Mouse (Mus musculus): ENCODE measurements at regions not wholly inside any gene's neighbourhood (a gene's known extent, or its start where the extent isn't known, plus 50 kb on each side); places are given as distances from the start of the nearest gene placed in this dataset.

DNA sequence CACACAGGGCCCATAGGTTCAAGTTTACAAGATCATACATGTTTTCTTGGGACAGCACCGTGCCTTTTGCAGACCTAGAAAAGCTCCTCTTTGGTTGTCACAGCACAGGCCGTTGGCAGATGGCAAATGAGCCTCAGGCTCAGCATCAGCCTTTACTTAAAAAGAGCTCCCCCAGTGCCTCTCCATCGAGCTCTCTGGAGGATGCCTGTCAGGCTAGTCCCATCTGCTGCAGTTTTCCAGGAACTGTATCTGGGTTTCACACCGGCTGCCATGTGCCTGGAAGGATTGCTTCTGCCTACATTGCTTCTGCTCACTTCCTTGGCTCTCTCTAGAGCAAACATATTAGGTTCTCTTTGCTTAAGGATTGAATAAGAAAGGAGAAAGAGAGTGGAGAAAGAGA lies 695.1 kb upstream of the Kirrel3 start:
- DNase-seq (ENCODE audit: low spot score) = no peak

DNA sequence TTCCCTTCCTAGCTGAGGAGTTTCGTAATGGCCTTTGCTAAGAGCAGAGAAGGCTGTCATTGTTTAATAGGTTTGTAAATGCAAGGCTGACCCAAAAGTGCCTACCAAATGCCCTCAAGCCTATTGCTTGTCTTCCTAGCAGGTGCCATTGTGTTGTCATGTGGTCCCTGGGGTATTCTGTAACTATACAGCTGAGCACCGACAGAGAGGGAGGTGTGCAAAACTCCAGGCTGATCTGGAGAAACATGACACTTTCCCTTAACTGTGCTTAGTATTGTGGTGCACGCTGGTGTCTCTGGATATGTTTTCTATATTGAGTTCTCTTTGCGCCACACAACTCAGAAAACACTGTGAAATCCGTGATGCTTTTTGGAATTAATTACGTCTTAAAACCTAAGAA lies 685.4 kb upstream of the Kirrel3 start:
- DNase-seq (ENCODE audit: low spot score) = no peak

DNA sequence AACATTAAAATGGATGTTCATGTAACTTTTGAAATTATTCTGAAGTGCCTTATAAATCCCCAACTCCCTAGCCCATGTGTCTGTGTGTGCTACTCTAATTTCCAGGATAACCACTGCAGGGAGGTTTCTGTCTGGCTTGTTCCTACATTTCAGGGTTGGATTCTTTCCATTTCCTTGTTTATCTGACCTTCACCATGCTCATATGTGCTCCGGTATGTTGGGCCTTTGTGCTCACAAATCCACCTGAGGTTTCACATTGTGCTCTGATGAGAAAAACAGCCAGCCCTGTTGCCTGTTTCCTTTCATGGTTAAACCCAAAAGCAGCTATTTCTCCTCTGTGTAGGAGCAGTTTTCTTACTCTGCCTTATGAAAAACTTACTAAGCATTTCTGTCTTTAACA lies 684.9 kb upstream of the Kirrel3 start:
- no peak for DNase-seq (ENCODE audit: low spot score)

DNA sequence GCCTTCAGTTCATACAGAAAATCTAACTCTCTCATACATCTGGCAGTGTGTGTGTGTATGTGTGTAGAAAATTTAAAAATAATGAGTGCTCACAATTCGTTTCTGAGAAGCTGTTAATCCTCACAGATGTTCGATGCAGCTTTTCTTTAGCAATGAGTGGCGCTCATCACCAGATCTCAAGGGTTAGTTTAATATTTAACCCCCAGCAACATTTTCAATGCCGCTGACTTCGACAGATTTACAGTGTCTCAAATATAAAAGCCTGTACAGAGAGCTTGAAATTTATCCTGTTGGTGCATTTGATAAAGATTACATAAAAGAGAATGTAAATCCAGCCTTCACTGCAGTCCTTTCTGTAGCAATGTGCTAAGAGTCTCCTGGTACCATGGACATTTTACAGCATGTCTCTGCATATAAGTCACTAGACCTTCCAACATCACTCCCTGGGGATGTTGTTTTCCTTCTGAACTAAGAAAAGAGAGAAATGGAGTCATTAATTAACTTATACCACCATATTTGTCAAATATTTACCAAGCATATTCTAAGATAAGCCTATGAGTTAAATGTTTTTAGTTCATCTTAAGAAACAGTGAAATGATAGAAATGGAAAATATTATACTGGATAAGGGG lies 670.8 kb upstream of the Kirrel3 start:
- DNase-seq (ENCODE audit: low spot score) = no peak

DNA sequence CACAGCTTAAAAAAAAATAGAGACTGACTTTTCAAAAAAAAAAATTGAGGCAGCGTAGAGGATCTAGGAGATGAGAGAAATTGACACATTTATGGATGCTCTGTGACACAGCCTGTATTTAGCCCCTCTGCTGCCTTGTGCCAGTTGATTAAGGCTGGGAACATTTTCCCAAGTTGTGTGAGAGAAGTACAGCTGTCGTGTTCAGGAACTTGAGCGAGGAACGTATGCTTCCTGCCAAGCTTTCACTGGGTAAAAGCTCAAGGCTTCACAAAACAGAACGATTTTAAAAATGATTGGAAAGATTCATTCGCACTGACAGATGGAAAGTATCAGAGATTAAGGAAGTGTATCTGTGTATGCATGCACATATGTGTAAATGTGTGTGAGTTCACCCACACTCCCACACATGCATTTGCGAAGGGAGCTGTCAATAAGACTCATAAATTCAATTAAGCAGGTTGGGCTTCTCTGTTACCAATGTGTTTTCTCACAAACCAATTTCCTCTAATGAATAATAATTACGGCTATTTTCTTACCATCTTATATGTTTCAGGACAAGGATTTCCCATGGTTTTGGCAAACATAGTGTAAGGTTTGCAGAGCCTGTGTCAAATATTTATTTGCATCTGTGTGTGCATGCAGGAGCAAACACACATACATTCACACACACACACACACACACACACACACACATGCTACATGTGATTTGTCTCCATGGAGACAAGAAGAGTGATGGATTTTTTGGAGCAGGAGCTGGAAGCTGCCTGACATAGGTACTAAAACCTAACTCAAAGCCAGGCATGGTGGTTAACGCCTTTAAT lies 662.9 kb upstream of the Kirrel3 start:
- no peak for DNase-seq (ENCODE audit: low spot score)

DNA sequence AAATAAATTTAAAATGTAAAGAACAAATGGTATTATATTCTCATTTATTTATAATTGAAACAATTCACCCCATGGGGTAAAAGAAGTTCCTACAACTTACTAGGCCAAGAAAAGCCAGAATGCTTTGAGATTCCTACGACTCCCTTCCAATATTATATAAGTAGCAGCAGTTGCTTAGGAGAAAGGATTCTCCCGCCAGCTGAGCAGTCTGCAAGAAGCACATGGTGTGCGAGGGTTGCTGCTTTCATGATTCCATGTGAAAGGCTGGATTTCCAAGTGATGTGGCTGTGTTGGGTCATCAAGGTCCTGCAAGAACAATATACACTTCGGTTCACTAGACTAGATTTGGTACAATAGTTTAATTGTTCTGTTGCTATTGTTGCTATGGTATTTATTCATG lies 659.6 kb upstream of the Kirrel3 start:
- no peak for DNase-seq (ENCODE audit: low spot score)

DNA sequence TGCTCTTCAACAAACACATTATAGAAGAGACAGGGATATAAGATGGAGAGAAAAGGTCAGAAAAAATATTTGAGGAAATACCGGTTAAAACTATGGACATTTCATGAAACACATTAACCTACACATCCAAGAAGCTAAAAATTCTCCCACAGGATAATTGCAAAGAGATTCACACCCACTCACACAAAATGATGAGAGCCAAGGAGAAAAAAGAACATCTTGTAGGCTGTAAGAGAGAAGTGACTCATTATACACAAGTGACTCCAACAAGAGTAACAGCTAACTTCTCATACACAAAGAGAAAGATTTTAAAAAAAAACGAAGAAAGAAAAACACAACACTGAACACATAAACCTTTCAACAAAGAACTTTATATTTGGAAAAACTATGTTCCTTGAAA lies 658.3 kb upstream of the Kirrel3 start:
- DNase-seq (ENCODE audit: low spot score) = no peak

DNA sequence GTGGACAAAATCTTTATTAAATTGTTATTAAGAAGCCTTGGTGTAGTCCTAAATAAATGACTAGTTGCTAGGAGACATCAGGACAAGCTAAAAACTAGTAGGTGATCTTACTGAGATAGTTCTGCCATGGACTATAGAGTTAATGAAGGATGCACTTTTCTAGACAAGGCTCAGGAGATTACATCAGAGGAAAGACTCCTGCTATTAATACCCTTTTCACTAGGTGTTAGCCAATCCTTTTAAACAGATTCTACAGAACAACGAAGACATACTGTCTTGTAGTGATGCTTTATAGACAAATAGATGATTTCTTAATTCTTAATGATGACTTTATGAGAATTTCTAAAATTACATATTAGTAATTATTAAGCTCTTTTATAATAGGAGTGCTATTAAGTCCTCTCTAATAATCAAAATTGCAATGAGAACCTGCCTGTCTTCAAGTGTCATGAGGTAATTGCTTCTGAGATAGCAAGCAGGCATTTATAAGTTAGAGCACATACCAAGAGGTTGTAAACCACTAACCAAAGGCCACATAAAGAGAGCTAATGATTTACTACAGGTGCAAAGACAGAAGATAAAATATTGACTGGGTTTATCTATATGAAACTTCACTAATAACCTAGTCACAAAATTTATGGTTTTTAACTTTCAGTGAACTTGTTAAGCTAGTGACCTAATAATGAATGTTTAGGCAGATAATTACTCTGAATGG lies 647.9 kb upstream of the Kirrel3 start:
- DNase-seq (ENCODE audit: low spot score) = no peak

DNA sequence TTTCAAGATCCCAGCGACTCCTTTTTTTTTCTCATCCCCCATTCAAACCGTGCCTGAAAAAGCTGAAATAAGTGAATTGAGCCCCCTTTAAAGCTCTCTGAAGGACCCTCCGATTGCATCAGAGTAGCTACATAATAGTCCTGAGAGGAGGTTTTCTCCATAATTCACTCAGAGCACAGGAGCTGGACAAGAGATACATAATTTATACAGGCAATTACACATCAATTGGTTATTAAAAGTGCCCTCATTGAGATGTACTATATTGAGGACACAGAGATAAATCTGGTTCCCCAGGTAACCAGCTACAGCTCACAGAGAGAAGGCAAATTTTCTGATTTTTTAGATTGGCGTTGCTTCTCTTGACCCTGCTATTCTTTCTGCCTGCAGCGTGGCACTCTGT lies 636.1 kb upstream of the Kirrel3 start:
- no peak for DNase-seq (ENCODE audit: low spot score)

DNA sequence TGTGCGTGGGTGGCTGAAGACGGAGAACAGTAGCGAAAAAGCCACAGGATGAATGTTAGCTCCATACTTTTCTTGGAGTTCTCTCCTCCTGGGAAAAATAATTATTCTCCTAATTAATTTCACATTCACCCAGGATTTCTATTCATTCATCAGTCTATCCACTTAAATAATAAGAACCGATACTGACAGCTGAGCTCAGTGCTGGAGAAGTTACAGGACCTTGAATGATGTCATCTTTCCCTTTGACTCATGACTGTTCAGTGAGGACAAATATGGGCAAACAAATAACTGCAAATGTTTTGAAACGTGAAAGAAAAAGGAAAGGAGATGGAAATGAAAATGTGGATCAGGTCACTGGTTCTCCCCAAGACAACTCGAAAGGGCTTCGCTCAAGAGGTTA lies 635.7 kb upstream of the Kirrel3 start:
- DNase-seq (ENCODE audit: low spot score) = no peak

DNA sequence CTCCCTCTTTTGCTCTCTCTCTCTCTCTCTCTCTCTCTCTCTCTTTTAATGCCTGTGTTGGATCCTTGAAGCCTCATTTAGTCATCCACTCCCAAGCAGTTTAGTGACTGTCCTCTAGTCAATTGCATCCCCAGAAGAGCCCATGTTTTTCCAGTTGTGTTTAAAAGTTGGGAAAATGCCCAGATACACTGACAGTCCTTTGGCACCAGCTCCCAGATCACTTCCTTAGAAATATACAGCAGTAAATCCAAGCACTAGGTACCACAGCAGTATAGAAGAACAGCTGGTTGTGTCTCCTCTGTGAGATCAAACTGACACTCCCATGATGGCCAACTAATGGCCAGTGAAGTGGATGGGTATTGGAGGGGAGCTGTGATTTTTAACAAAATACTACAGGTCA lies 634.7 kb upstream of the Kirrel3 start:
- no peak for DNase-seq (ENCODE audit: low spot score)

DNA sequence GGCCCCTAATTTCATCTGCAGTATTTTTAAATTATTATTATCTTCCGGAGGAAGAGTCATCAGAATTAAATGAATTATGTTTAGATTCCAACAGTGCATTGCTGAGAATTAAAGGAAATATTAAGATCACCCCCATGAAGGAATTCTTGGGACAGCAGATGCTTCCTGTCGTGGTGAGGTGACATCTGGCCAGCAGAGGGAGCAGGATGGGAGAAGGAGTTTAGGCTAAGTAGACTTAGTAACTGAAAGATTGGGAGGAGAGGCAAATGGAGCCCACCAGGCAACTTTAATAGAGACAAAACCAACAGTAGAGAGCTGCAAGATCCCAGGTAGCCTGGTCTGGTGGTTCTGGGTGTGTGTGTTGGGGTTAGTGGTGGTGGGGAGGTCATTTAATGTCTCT lies 629.5 kb upstream of the Kirrel3 start:
- peak; percentile 11 for DNase-seq (ENCODE audit: low spot score)

DNA sequence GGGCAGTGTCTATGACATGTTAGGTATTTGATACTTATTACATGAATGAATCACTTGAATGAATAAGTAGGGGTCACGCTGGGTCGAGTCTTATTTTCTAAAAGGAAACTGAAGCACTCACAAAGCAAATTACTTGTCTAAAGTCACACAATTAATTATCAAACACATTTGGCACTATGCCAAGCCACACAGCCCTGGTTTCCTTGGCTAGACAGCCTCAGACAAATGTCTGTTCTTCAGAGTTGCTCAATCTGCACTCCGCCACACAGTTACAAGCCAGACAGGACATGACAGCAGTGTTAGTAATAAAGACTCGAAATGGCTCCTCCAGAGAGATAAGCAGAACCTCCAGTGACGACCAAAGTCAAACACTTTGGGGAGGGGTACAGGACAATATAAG lies 627.2 kb upstream of the Kirrel3 start:
- peak; percentile 1 for DNase-seq (ENCODE audit: low spot score)

DNA sequence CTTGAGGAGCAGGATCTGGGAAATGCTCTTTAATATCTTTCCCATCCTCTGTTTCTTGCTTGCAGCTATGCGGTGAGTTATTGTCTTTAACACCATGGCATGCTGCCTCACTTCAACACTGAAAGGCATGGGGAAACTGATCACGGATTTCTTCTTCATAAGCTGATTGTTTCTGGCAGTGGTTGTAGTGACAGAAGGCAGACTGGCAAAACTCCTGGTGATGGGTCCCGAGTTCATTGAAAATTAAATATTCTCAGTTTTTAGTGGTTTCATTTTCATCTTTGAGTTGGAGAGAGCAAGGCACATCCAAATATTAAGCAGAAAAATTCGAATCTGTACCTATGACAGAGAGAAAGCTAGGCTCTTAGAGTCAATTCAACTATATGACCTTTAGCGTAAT lies 617.0 kb upstream of the Kirrel3 start:
- DNase-seq (ENCODE audit: low spot score) = no peak

DNA sequence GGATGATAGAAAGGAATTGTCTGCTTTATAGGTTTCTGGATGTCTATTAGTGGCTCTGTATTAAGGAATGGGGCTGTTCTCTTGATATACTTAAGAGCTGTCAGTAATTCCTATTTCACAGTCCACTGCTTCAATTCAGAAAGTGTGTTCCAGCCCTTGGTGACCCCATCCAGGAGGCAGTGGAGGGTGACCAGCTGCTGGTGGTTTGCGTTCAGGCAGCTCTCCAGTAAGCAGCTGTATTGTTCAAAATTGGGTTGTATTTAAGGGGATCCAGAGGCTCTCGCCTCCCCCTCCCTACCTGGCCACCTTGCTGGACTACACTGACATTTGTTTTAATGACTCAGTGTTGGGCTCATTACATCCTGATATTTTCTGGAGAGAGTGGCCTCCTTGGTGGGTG lies 598.4 kb upstream of the Kirrel3 start:
- DNase-seq (ENCODE audit: low spot score) = no peak

DNA sequence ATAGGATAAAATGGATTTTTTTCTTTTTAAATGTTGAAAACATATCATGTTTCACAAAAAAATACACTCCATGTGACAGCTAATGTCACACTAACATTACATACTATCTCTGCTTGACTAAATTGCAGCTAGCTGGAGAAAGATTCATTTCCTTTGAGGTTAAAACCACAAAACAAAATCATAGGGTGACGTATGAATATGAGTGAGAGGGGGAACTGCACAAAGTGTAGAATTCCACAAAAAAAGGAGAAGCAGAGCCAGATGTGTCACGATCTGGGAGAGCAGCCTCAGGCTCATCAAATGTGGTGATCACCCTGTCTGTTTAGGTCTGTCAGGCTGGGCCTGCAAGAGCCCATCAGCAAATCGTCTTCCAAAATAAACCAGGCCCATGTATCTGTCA lies 593.7 kb upstream of the Kirrel3 start:
- DNase-seq (ENCODE audit: low spot score) = no peak

DNA sequence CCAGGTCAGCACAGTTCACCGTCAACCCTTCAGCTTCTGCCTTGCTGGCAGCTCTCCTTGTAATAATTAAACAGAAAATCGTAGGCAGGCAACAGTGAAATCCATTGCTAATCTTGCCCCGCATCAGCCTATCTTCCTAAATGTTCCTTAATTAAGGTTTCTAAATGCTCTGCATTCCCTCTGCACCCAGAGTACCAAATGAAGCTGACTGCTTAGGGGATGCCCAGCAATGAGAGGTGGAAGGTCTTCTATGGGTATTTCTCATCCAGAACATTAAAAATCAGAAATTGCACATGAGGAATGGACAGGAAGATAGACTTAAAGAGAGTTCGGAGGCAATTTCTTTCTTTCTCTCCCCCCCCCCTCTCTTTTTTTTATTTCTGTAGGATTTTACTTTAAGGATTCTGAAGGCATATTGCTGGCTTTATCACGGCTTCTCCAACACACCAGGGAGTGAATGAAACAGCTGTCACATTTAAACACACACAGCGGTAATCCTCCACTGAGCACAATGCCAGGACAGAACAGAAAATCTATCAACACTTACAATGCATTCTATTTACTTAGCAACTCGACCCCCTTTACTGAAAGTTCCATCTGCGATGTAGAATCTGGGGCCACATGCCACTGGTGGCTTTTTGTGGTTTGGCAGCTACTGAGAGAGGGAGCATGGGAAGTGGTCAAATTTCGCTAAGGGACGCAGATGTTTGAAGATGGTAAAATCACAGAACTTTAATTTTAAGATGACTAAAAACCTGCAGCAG lies 584.2 kb upstream of the Kirrel3 start:
- DNase-seq (ENCODE audit: low spot score) = no peak

DNA sequence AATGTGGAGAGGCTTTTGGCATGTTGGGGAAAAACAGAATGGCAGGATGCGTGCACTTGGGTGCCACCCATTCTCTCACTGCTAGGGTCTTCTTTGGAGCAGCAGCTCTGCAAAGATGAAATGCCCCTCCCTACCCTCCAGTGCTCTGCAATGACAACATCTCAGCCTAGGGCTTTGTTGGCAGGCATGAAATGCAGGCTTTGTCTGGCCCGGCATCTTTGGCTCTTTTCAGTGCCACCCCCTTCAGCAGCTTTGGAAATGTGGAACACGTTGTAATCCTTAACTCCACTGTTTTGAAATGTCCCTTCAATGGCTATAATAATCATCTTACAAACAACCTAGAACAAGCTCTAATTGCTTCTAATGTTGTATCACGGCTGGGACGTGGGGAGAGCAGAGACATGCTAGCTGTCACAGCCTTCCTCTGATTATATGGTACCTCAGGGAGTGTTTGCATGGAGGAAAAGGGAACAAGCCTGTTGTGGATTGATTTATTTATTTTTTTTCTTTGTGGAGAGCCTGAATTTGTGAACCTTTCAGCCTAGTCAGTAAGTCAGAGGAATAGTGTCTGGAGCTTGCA lies 581.6 kb upstream of the Kirrel3 start:
- no peak for DNase-seq (ENCODE audit: low spot score)

DNA sequence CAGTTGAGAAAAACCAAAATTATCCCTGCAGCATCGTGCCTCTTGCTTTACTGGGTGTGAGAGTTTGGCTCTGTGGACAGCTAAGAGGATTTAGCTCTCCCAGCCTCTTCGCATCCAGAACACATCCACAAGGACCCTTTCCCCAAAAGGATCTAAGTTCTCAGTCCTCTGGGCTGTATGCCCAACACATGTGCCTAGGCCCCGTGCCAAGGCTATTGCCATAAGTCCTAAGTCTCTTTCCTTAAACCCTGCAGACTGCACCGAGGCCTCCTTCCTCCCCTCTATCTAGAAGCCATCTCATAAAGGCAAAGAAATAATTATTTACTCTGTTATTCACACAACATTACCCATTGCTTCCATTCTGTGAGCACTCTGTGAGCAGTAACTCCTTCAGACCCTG lies 570.8 kb upstream of the Kirrel3 start:
- DNase-seq (ENCODE audit: low spot score) = no peak

DNA sequence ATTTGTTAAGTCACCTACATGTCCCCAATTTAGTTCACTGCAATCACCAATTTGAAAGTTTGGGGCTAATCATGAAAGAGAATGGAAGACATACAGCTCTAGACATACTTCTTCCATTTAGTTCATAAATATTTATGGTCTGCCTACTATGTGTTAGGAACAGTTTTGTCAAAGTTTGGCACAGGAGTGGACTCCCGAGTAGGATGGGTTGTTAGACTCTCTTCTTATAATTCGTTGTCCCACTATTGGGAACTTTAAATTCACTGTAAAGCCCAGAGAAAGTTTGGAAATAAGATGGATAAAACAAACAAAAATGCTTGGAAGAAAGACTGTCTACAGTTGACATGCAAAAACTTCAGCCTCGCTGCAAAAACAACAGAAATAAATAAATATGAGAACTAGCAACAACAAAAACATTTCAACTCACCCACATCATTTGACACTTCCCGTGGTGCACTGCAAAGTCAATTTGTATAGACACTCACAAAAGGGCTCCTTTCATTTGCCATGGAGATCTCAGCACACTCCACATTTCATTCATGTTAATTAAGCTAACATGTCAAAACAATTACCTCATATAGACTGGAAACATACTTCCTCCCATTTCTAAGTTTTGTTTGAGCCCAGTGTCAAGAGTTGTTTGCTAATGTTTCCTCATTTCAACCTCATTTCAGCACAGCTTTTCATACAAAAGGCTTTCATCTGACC lies 570.2 kb upstream of the Kirrel3 start:
- DNase-seq (ENCODE audit: low spot score) = no peak

DNA sequence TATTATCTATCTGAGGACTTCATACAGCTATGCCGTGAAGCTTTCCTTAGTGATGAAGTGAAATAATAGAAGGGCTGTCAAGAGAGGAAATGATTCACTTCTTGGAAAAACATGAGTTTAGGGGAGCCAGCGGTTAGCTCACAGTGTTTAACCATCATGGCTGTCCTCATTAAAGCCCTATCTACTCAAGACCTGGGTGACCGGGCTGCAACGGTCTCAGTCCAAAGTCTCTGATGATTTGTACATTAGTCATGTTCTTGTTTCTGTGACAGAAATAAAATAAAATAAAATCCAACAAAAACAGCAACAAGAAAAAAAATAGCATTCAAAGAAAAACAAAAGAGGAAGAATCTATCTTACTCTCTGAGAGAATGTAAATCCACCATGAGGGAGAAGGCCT lies 555.4 kb upstream of the Kirrel3 start:
- no peak for DNase-seq (ENCODE audit: low spot score)

DNA sequence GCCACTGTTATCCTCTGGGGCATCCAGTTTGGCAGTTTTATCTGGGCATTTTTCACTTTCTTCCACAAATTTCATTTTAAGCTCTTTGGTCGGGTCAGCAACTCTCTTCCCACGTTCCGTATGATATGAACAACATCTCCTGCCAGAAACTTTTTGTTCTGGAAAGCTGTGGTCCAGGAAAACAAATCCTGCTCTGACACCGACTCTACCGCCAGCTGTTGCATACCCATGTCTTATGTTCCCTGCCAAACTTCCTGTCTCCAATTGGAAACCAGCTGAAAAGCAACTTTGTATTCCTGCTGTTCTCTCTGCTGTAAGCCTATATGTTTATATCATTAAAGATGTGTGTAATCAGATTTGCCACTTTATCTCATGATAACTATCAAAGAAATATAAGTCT lies 551.6 kb upstream of the Kirrel3 start:
- no peak for DNase-seq (ENCODE audit: low spot score)
